Mouse (Mus musculus) MEL (cell line): ENCODE data around the gene Ankar. TPM values are rescaled to one million over a fixed set of nuclear protein-coding genes. Genes with fewer than 3 reads are reported as not detected.

Source experiments
- DNase-seq: peaks from one replicate; pipeline ENCODE4 v3.0.0; 2011; ENCODE audit warnings: low read depth, low spot score
- H3K27ac ChIP-seq: 2 replicates; pipeline ENCODE4 v1.5.1; 2012; ENCODE audit warnings: low read depth, mild to moderate bottlenecking, control low read depth, low read length, moderate library complexity; ENCODE audit not compliant: control insufficient read depth
- H3K27me3 ChIP-seq, 2 experiments: fragments of 150-350 bp in 1 of 2; sonication (generic) in 1 of 2; 2 replicates each; pipeline ENCODE4 v1.6.1; 2012; ENCODE audit warnings: low read length in 2 of 2, mild to moderate bottlenecking in 2 of 2, improper control_type of control experiment in 1 of 2, moderate library complexity in 1 of 2; ENCODE audit not compliant: insufficient read depth in 2 of 2, control insufficient read depth in 1 of 2
- H3K36me3 ChIP-seq, 2 experiments: 2 replicates each; pipeline ENCODE4 v1.6.1; 2012 to 2014; ENCODE audit warnings: low read length in 2 of 2, improper control_type of control experiment in 1 of 2, inconsistent platforms in 1 of 2, mild to moderate bottlenecking in 1 of 2; ENCODE audit not compliant: insufficient read depth in 2 of 2, control insufficient read depth in 1 of 2
- H3K4me1 ChIP-seq, 2 experiments: fragments of 150-350 bp in 1 of 2; sonication (generic) in 1 of 2; 2 replicates each; pipeline ENCODE4 v1.6.1; 2012; ENCODE audit warnings: low read length in 2 of 2, improper control_type of control experiment in 1 of 2, mild to moderate bottlenecking in 1 of 2; ENCODE audit not compliant: insufficient read depth in 2 of 2, control insufficient read depth in 1 of 2
- H3K4me3 ChIP-seq, 2 experiments: fragments of 150-350 bp in 1 of 2; sonication (generic) in 1 of 2; 2 replicates each; pipeline ENCODE4 v1.5.1; 2012; ENCODE audit warnings: low read depth in 2 of 2, low read length in 2 of 2, mild to moderate bottlenecking in 2 of 2, moderate library complexity in 2 of 2, control low read depth in 1 of 2, improper control_type of control experiment in 1 of 2; ENCODE audit not compliant: control insufficient read depth in 1 of 2, insufficient read depth in 1 of 2
- H3K79me2 ChIP-seq: 2 replicates; pipeline ENCODE4 v1.6.1; 2012; ENCODE audit warnings: mild to moderate bottlenecking, low read length, moderate library complexity; ENCODE audit not compliant: control insufficient read depth, poor library complexity, insufficient read depth
- H3K9ac ChIP-seq: 2 replicates; pipeline ENCODE4 v1.6.1; 2012; ENCODE audit warnings: low read depth, mild to moderate bottlenecking, control low read depth, low read length, moderate library complexity; ENCODE audit not compliant: control insufficient read depth, poor library complexity, severe bottlenecking
- H3K9me3 ChIP-seq: fragments of 150-350 bp; sonication (generic); replicated peaks from 2 replicates; pipeline ENCODE4 v1.6.1; 2012; ENCODE audit warnings: mild to moderate bottlenecking, low read length, improper control_type of control experiment, moderate library complexity; ENCODE audit not compliant: insufficient read depth
- BHLHE40 ChIP-seq: IDR thresholded peaks from 2 replicates; pipeline ENCODE4 v1.6.1; 2012; ENCODE audit warnings: low read depth, mild to moderate bottlenecking, inconsistent platforms, low read length, improper control_type of control experiment, borderline replicate concordance
- CHD1 ChIP-seq: IDR thresholded peaks from 2 replicates; pipeline ENCODE4 v1.6.1; 2012; ENCODE audit warnings: low read depth, mild to moderate bottlenecking, inconsistent platforms, low read length, improper control_type of control experiment
- ELF1 ChIP-seq: IDR thresholded peaks from 2 replicates; pipeline ENCODE4 v1.6.1; 2014; ENCODE audit warnings: low read depth, mild to moderate bottlenecking, inconsistent platforms, low read length, improper control_type of control experiment, moderate library complexity
- HCFC1 ChIP-seq: IDR thresholded peaks from 2 replicates; pipeline ENCODE4 v1.6.1; 2012; ENCODE audit warnings: low read depth, mild to moderate bottlenecking, inconsistent platforms, low read length, improper control_type of control experiment, moderate library complexity
- MAX ChIP-seq: IDR thresholded peaks from 2 replicates; pipeline ENCODE4 v1.6.1; 2011; ENCODE audit warnings: low read length, improper control_type of control experiment
- MAZ ChIP-seq: IDR thresholded peaks from 2 replicates; pipeline ENCODE4 v1.6.1; 2012; ENCODE audit warnings: low read depth, mild to moderate bottlenecking, inconsistent platforms, low read length, improper control_type of control experiment
- MXI1 ChIP-seq: IDR thresholded peaks from 2 replicates; pipeline ENCODE4 v1.6.1; 2011; ENCODE audit warnings: mild to moderate bottlenecking, low read depth, low read length, improper control_type of control experiment
- MYB ChIP-seq: IDR thresholded peaks from 2 replicates; pipeline ENCODE4 v1.6.1; 2011; ENCODE audit warnings: mild to moderate bottlenecking, low read depth, low read length, improper control_type of control experiment
- NELFE ChIP-seq: IDR thresholded peaks from 2 replicates; pipeline ENCODE4 v1.6.1; 2011; ENCODE audit warnings: low read depth, low read length, improper control_type of control experiment
- POLR2A ChIP-seq, 2 experiments: IDR thresholded peaks; 2 replicates each; pipeline ENCODE4 v1.6.1; 2011 to 2012; ENCODE audit warnings: low read length in 2 of 2, mild to moderate bottlenecking in 2 of 2, control low read depth in 1 of 2, improper control_type of control experiment in 1 of 2, low read depth in 1 of 2, moderate library complexity in 1 of 2; ENCODE audit not compliant: control insufficient read depth in 1 of 2, insufficient read depth in 1 of 2, poor library complexity in 1 of 2
- RCOR1 ChIP-seq: IDR thresholded peaks from 2 replicates; pipeline ENCODE4 v1.6.1; 2012; ENCODE audit warnings: low read depth, mild to moderate bottlenecking, inconsistent platforms, low read length, improper control_type of control experiment
- SMC3 ChIP-seq: IDR thresholded peaks from 2 replicates; pipeline ENCODE4 v1.6.1; 2011; ENCODE audit warnings: low read depth, low read length, improper control_type of control experiment
- USF1 ChIP-seq: IDR thresholded peaks from 2 replicates; pipeline ENCODE4 v1.6.1; 2014; ENCODE audit warnings: low read depth, mild to moderate bottlenecking, inconsistent platforms, low read length, improper control_type of control experiment, moderate library complexity
- ZC3H11A ChIP-seq: IDR thresholded peaks from 2 replicates; pipeline ENCODE4 v1.6.1; 2012; ENCODE audit warnings: low read depth, mild to moderate bottlenecking, inconsistent platforms, low read length, improper control_type of control experiment
- ZMIZ1 ChIP-seq: IDR thresholded peaks from 2 replicates; pipeline ENCODE4 v1.6.1; 2012; ENCODE audit warnings: low read depth, mild to moderate bottlenecking, inconsistent platforms, low read length, improper control_type of control experiment, moderate library complexity
- polyA plus RNA-seq, 2 experiments: library from polyadenylated mRNA; stranded (reverse) in 1 of 2; unstranded in 1 of 2; fragments of >175 nt in 1 of 2; fragments of >200 nt in 1 of 2; gene quantifications; 2 replicates each; pipeline versions ENCODE4 v1.2.1 to v1.2.4; 2012; ENCODE audit warnings: low replicate concordance in 2 of 2, low read depth in 1 of 2; ENCODE audit not compliant: insufficient read length in 2 of 2, insufficient read depth in 1 of 2, missing spikeins in 1 of 2
- total RNA-seq: library from RNA; depleted of rRNA; stranded (reverse); fragments of 300-350 nt; gene quantifications from 2 replicates; pipeline ENCODE4 v1.2.3, GENCODE M21; 2012

Ankar gene
- total and polyA plus RNA-seq, 3 experiments = not detected

GRCm38 (mm10) chr1:72736397-72737125 is 36.2 kb upstream of the Ankar start:
- no peaks in the 10 kb centered on the region for H3K27me3 ChIP-seq
- H3K79me2 ChIP-seq = no peaks in the 10 kb centered on the region
- TF ChIP-seq NELFE = no peak
- no peak for TF ChIP-seq POLR2A (IDR thresholded peaks at IDR 0.05; ENCODE audit: control insufficient read depth in 1 of 2, insufficient read depth in 1 of 2, low read depth in 1 of 2, low read length in 2 of 2, poor library complexity in 1 of 2)
- TF ChIP-seq ZC3H11A = no peak
- TF ChIP-seq MXI1 = no peak
- no peak for TF ChIP-seq USF1
- no peak for TF ChIP-seq MYB
- TF ChIP-seq ELF1 = no peak
- no peak overlapping the region for H3K9ac ChIP-seq
- H3K27ac ChIP-seq = no peak overlapping the region
- no peaks in the 10 kb centered on the region for H3K36me3 ChIP-seq
- no peaks in the 10 kb centered on the region for H3K4me1 ChIP-seq
- DNase-seq = no peak
- no peak overlapping the region for H3K4me3 ChIP-seq
- H3K9me3 ChIP-seq = no peaks in the 10 kb centered on the region

GRCm38 (mm10) chr1:72733191-72733691 is 32.9 kb upstream of the Ankar start:
- no peak for TF ChIP-seq RCOR1
- no peak for TF ChIP-seq ZC3H11A
- no peak for TF ChIP-seq MAZ
- TF ChIP-seq CHD1 = no peak
- no peak for TF ChIP-seq MYB
- Histone ChIP-seq H3K79me2 (no peaks in the 10 kb centered on the region), H3K9ac (no peak overlapping the region), H3K27ac (no peak overlapping the region), H3K9me3 (no peaks in the 10 kb centered on the region), H3K36me3 (no peaks in the 10 kb centered on the region), H3K27me3 (no peaks in the 10 kb centered on the region), H3K4me3 (no peak overlapping the region), H3K4me1 (no peaks in the 10 kb centered on the region)
- DNase-seq = no peak

GRCm38 (mm10) chr1:72730126-72730525 is 29.7 kb upstream of the Ankar start:
- Histone ChIP-seq H3K4me3 (no peak overlapping the region), H3K27me3 (no peaks in the 10 kb centered on the region)
- DNase-seq = no peak

More at GRCm38 (mm10) chr1:72730126-72730525, 29.7 kb upstream of the Ankar start:
- H3K9me3 ChIP-seq = no peaks in the 10 kb centered on the region
- H3K79me2 ChIP-seq = no peaks in the 10 kb centered on the region
- no peak for TF ChIP-seq MAX
- TF ChIP-seq SMC3 = no peak
- no peak for TF ChIP-seq HCFC1
- no peak for TF ChIP-seq MAZ
- TF ChIP-seq BHLHE40 = no peak
- TF ChIP-seq ZMIZ1 = no peak
- TF ChIP-seq, all 39 proteins: peak for 0
- Histone ChIP-seq H3K4me1 (no peaks in the 10 kb centered on the region), H3K27ac (no peak overlapping the region), H3K36me3 (no peaks in the 10 kb centered on the region), H3K9ac (no peak overlapping the region)
